Mouse (Mus musculus): Measurements from ENCODE around the gene Poln. TPM values are rescaled to one million over a fixed set of nuclear protein-coding genes. Genes with fewer than 3 reads are reported as not detected.

Gene Poln
- polyA plus RNA-seq, 1 experiment from 2014 or later: 0.51 TPM

Other genes with a start within 250 kb of the Poln start
- 62.7 and 63.3 TPM in 2 replicates for gene Nelfa, start 233.0 kb downstream of the Poln start, polyA plus RNA-seq (2016; fragmentation: Nextera tagmentation; extraction: Ambion mirVana)
- gene Gm1673, start 186.0 kb downstream of the Poln start, polyA plus RNA-seq (2016; fragmentation: Nextera tagmentation; extraction: Ambion mirVana): 396 and 400 TPM in 2 replicates
- gene Nat8l, start 173.5 kb downstream of the Poln start, polyA plus RNA-seq (2016; fragmentation: Nextera tagmentation; extraction: Ambion mirVana): 2.7 and 3.0 TPM in 2 replicates
- 37.0 and 41.8 TPM in 2 replicates for gene Haus3, start 79 bp upstream of the Poln start, polyA plus RNA-seq (2016; fragmentation: Nextera tagmentation; extraction: Ambion mirVana)
- gene Mxd4, start 18.3 kb upstream of the Poln start, polyA plus RNA-seq (2016; fragmentation: Nextera tagmentation; extraction: Ambion mirVana): 26.4 and 31.8 TPM in 2 replicates
- gene Zfyve28, start 119.0 kb upstream of the Poln start, polyA plus RNA-seq (2016; fragmentation: Nextera tagmentation; extraction: Ambion mirVana): 1.9 and 2.5 TPM in 2 replicates
- not detected in 2 replicates for gene Cfap99, start 119.2 kb upstream of the Poln start, polyA plus RNA-seq (2016; fragmentation: Nextera tagmentation; extraction: Ambion mirVana)
- gene Rnf4, start 166.8 kb upstream of the Poln start, polyA plus RNA-seq (2016; fragmentation: Nextera tagmentation; extraction: Ambion mirVana): 155 and 172 TPM in 2 replicates
- gene Fam193a, start 200.5 kb upstream of the Poln start, polyA plus RNA-seq (2016; fragmentation: Nextera tagmentation; extraction: Ambion mirVana): 17.4 and 18.9 TPM in 2 replicates